Mouse (Mus musculus) layer of hippocampus, postnatal 36 days (tissue): ENCODE measurements around the gene Ace2. TPM values are rescaled to one million over a fixed set of nuclear protein-coding genes. Genes with fewer than 3 reads are reported as not detected.

Source experiments
- DNase-seq, 2 experiments: peaks; one replicate each; pipeline ENCODE4 v3.0.0; 2022
- total RNA-seq, 2 experiments: library from RNA; stranded (reverse); gene quantifications; 2 replicates each; pipeline ENCODE4 v1.2.3; 2021

Gene Ace2
- total RNA-seq, 2 experiments from 2014 or later = 1.1 to 1.3 TPM

DNA sequence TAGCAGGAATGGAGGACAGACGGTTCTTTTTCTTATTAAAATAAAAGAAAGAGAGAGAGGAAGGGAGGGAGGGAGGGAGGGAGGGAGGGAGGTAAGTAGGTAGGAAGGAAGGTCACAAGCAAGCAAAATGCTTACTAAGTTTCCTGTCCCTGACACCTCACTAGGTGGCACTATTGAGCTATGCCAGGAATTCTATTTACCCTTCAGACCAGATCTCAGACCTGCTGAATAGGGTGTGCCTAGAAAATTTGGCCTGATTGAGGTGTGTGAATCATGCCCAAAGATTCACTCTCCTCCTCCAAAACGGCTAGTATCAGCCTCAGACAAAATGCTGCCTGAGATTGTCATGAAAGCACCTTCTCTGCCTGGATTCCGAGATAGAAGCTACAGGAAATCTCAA, 44.7 kb downstream of the Ace2 start:
- DNase-seq = peak in 1 of 2 experiments; percentile 4

DNA sequence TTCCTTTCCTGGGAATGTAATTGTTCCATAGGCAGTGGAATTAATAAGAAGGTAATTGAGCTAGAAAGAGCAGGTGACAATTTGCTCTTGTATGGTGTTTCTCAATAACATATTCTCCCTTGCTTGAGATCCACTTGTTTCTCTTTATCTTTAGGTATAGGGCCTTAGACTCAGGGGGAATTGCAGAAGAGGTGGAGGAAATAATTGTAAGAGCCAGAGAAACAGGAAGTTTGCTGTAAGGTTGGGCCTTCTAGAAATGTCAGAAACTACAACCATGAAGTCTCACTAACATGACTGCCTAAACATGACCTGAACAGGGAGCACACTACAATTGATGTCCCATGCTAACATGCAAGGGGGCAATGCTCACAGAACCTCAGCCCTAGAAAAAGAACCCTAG, 50.7 kb downstream of the Ace2 start:
- DNase-seq = no peak

DNA sequence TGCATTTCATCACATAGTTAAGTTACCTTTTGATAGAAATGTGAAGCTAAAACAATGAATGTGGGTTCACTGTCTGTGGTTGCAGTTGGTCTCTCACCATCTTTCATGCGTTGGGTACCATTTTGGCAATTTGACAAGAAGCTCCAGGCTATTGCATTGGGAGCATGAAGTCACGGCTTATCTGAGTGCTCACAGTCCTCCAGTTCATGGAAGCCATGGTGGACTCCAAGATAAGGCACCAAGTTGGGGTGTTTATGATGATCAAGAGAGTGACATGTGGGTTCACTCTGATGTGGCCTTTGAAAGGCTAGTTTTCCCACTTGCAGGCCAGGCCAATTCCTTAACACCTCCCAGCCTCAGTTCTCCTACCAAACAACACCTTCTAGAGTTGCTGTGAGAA, 58.5 kb downstream of the Ace2 start:
- no peak for DNase-seq

GRCm38 (mm10) chrX:164200547-164200946, 61.4 kb downstream of the Ace2 start:
- no peak for DNase-seq

GRCm38 (mm10) chrX:164221989-164222388, 82.9 kb downstream of the Ace2 start:
- DNase-seq = no peak

DNA sequence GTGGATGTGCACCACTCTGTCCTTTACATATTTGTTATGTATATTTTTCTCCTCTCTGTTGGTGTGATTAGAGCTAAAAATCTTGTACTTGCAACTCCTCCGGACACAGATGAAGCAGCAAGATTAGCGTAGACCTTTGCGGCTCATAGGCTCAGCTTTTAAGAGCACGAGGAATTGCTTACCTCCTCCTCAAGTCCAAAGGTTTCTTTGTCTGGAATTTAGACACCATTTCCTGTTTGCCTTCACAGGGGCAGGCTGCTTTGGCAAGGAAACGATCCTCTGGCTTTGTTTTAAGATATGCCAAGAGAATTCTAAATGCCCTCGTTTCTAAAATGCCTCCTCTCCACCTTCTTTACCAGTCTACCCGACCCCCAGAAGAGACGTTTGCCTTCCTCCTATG, 94.2 kb downstream of the Ace2 start:
- no peak for DNase-seq

Other genes starting within 250 kb of the Ace2 start
- 10 to 100 TPM; 40.7 to 42.4 TPM for gene Ap1s2, start 230.3 kb upstream of the Ace2 start, total RNA-seq
- gene Zrsr2, start 180.7 kb upstream of the Ace2 start, total RNA-seq = 10 to 100 TPM; 46.1 to 50.0 TPM
- 1 to 10 TPM; 2.6 to 3.9 TPM for gene Car5b, start 111.3 kb upstream of the Ace2 start, total RNA-seq
- gene Siah1b, start 62.8 kb upstream of the Ace2 start, total RNA-seq = 10 to 100 TPM in 1 of 2 experiments, 1 to 10 TPM in 1; 9.5 to 14.8 TPM
- gene Cltrn, start 50.5 kb upstream of the Ace2 start, total RNA-seq = not detected
- gene Bmx, start 118.9 kb downstream of the Ace2 start, total RNA-seq = under 1 TPM; 0.70 to 0.81 TPM
- 1 to 10 TPM; 5.8 to 6.6 TPM for gene Pir, start 130.0 kb downstream of the Ace2 start, total RNA-seq
- 1 to 10 TPM; 1.6 to 2.0 TPM for gene Vegfd, start 234.0 kb downstream of the Ace2 start, total RNA-seq